Mouse (Mus musculus) stomach, postnatal 0 days (tissue): ENCODE measurements around the gene BC030867.

Experiments used
- CTCF ChIP-seq: IDR thresholded peaks from 2 replicates; pipeline ENCODE4 v1.5.1; 2016; ENCODE audit warnings: antibody characterized with exemption, low read depth, mild to moderate bottlenecking, moderate library complexity
- EP300 ChIP-seq: optimal IDR thresholded peaks from 2 replicates; pipeline ENCODE3; 2016; ENCODE audit warnings: antibody characterized with exemption

DNA sequence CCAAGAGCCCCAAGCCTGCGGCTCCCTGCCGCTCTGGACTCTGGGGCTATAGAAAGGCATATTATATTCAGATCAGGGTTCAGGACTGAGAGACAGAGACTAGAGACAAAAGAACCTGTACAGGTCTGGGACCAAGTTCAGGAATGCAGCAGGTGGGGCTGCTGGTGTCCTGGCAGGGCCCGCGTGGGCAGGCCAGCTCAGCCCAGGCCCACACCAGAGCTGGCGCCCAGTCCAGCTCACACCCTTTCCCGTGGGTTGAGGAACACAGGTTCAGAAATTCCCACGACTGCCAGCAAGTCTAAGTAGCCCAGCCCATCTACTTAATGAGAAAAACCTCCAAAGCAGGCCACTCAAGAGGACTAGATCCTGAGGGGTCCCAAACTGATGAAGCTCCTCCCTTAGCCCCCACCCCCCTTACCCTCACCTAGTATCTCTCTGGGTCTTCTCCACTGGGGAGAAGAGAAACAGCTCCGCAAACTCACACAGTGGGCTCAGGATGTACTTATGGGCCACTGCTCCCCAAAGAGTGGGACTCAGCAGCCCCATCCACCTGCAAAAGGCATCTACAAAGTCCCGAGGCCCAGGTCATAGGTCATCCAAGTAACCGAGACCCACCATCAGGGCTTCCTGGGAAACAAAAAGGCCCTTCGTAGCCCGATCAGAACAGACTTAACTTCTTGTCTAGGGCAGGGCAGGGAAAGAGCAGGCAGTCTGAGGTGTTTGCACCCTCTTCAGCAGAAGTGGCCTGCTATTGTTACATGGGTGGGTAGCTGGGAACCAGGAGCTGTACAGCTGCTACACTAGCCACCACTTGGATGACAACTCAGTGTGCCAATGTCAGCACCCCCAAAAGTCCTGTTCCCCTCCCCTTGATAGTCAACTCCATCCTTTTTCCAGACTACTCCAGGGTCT, 22.4 kb upstream of the BC030867 start:
- TF ChIP-seq CTCF (no peak), EP300 (no peak)
